ENCODE assay signal across 26 mouse cellular contexts in genomic region chr7:121001879-121002278, GRCm38 (mm10). TPM values are rescaled to one million over a fixed set of nuclear protein-coding genes. Genes with fewer than 3 reads are reported as not detected.
DNase-seq lines count a peak whose midpoint lies in the region; ATAC-seq and TF ChIP-seq lines count a peak whose summit lies in the region.
"Had no signal": no experiment of that assay in that cellular context is flagged by ENCODE, and none has a peak within 500 bp of the region (broad histone marks: within the 10 kb centered on the region; RNA-seq: fewer than 3 reads in every experiment).

No protein-coding gene starts in this region.

- no peak overlapping the region for H3K4me3 ChIP-seq in intestine, embryonic 15.5 days (replicated peaks)
- no peak overlapping the region for H3K4me3 ChIP-seq in intestine, postnatal 0 days (ENCODE audit: low read depth, low read length)
- H3K4me3 ChIP-seq in embryonic facial prominence, embryonic 10.5 days: no peak overlapping the region
- H3K4me3 ChIP-seq: embryonic facial prominence, embryonic 12.5 days; forebrain, embryonic 10.5 days; forebrain, embryonic 12.5 days had no signal

- peak; percentile 92 for DNase-seq in fat pad, adult 2 months (ENCODE audit: extremely low read depth, low read depth, low spot score)
- DNase-seq in layer of hippocampus, adult 8-10 months (ENCODE audit: low spot score in 2 of 2): no peak
- DNase-seq in right cerebral cortex, postnatal 36 days (ENCODE audit: low spot score in 2 of 2): no peak
- no peak for DNase-seq in embryonic facial prominence, embryonic 10.5 days (ENCODE audit: low spot score)
- DNase-seq: adrenal gland, adult 2 months; adrenal gland, postnatal 25 days; cerebellum, adult 11 months; cerebellum, adult 18-20 months; cerebellum, adult 8-10 months; cerebellum, adult 9-11 months; cerebellum, postnatal 14 days; cerebellum, postnatal 36 days; embryo, embryonic 11 days had no signal

- no peak for TF ChIP-seq CTCF in intestine, postnatal 0 days (IDR thresholded peaks at IDR 0.05; ENCODE audit: low read depth)

- H3K27me3 ChIP-seq in intestine, embryonic 15.5 days (replicated peaks): no peaks in the 10 kb centered on the region
- no peaks in the 10 kb centered on the region for H3K27me3 ChIP-seq in intestine, postnatal 0 days (replicated peaks; ENCODE audit: control insufficient read depth, insufficient read depth, low read length)
- no peaks in the 10 kb centered on the region for H3K27me3 ChIP-seq in embryonic facial prominence, embryonic 10.5 days (replicated peaks; ENCODE audit: low read depth, poor library complexity, severe bottlenecking)
- H3K27me3 ChIP-seq: embryonic facial prominence, embryonic 12.5 days; forebrain, embryonic 12.5 days had no signal

- 0 out of 2 replicates have a peak overlapping the region, but pooled peaks have one; percentile 22 for H3K27ac ChIP-seq in intestine, embryonic 15.5 days
- H3K27ac ChIP-seq in intestine, postnatal 0 days (ENCODE audit: low read depth, low read length): peak overlapping the region; percentile 86
- H3K27ac ChIP-seq in embryonic facial prominence, embryonic 10.5 days (replicated peaks): no peak overlapping the region
- H3K27ac ChIP-seq: embryonic facial prominence, embryonic 12.5 days; forebrain, embryonic 10.5 days; forebrain, embryonic 12.5 days had no signal

- no peak overlapping the region for H3K4me2 ChIP-seq in intestine, embryonic 15.5 days (replicated peaks)
- H3K4me2 ChIP-seq in intestine, postnatal 0 days (replicated peaks; ENCODE audit: low read depth): no peak overlapping the region
- H3K4me2 ChIP-seq: embryonic facial prominence, embryonic 12.5 days; forebrain, embryonic 12.5 days had no signal

- H3K9me3 ChIP-seq in intestine, embryonic 15.5 days: no peaks in the 10 kb centered on the region
- no peaks in the 10 kb centered on the region for H3K9me3 ChIP-seq in intestine, postnatal 0 days (ENCODE audit: control insufficient read depth)
- no peaks in the 10 kb centered on the region for H3K9me3 ChIP-seq in embryonic facial prominence, embryonic 10.5 days
- H3K9me3 ChIP-seq: embryonic facial prominence, embryonic 12.5 days; forebrain, embryonic 10.5 days; forebrain, embryonic 12.5 days had no signal

- no peaks in the 10 kb centered on the region for H3K4me1 ChIP-seq in intestine, embryonic 15.5 days (replicated peaks)
- no peaks in the 10 kb centered on the region for H3K4me1 ChIP-seq in intestine, postnatal 0 days (replicated peaks; ENCODE audit: control insufficient read depth, insufficient read depth, low read length)
- no peaks in the 10 kb centered on the region for H3K4me1 ChIP-seq in embryonic facial prominence, embryonic 10.5 days
- H3K4me1 ChIP-seq: embryonic facial prominence, embryonic 12.5 days; forebrain, embryonic 10.5 days; forebrain, embryonic 12.5 days had no signal

- H3K9ac ChIP-seq in intestine, embryonic 15.5 days: no peak overlapping the region
- H3K9ac ChIP-seq in intestine, postnatal 0 days (ENCODE audit: low read depth, low read length): no peak overlapping the region
- H3K9ac ChIP-seq: embryonic facial prominence, embryonic 12.5 days; forebrain, embryonic 12.5 days had no signal

- no peak for ATAC-seq in intestine, embryonic 15.5 days
- ATAC-seq in intestine, postnatal 0 days: no peak
- ATAC-seq: forebrain, embryonic 14.5 days; forebrain, embryonic 16.5 days had no signal

- 87% methylated on average over 3 of the region's 3 CpGs for WGBS in intestine, embryonic 15.5 days
- 83% methylated on average over 3 of the region's 3 CpGs for WGBS in intestine, postnatal 0 days
- WGBS in embryonic facial prominence, embryonic 10.5 days: 87% methylated on average over 3 of the region's 3 CpGs

- H3K36me3 ChIP-seq in intestine, embryonic 15.5 days: no peaks in the 10 kb centered on the region
- no peaks in the 10 kb centered on the region for H3K36me3 ChIP-seq in intestine, postnatal 0 days (ENCODE audit: control insufficient read depth, insufficient read depth)
- H3K36me3 ChIP-seq in embryonic facial prominence, embryonic 10.5 days (replicated peaks): no peaks in the 10 kb centered on the region
- H3K36me3 ChIP-seq: embryonic facial prominence, embryonic 12.5 days; forebrain, embryonic 10.5 days; forebrain, embryonic 12.5 days had no signal

RNA-seq across cellular contexts. Expression of gene Mfsd13b, which starts 19.6 kb away (rescaled TPM):
- 0.15 and 0.60 TPM in 2 replicates for polyA plus RNA-seq in intestine, embryonic 15.5 days (2015; fragmentation: Nextera tagmentation; extraction: Ambion mirVana)
- polyA plus RNA-seq in intestine, postnatal 0 days (2015; fragmentation: Nextera tagmentation; extraction: Ambion mirVana): 1.4 and 1.5 TPM in 2 replicates
- 1 to 10 TPM in 2 of 4 experiments, under 1 TPM in 2; 0.92 to 3.2 (median 1.4) TPM for total RNA-seq in layer of hippocampus, adult 8-10 months (2022)
- polyA plus RNA-seq in embryonic facial prominence, embryonic 10.5 days (2016; fragmentation: Nextera tagmentation; extraction: Ambion mirVana): 0.40 and 0.62 TPM in 2 replicates
- total RNA-seq: adrenal gland, adult 2 months; adrenal gland, postnatal 4 days; common myeloid progenitor, adult 5-6 weeks; ES-E14; MEL had no signal
- polyA plus RNA-seq: C2C12; embryonic facial prominence, embryonic 12.5 days; embryonic facial prominence, embryonic 14.5 days; forebrain, embryonic 16.5 days had no signal

RNA-seq across cellular contexts. Expression of gene Cdr2, which starts 19.8 kb away (rescaled TPM):
- 13.1 and 15.7 TPM in 2 replicates for polyA plus RNA-seq in intestine, embryonic 15.5 days (2015; fragmentation: Nextera tagmentation; extraction: Ambion mirVana)
- 119 and 124 TPM in 2 replicates for polyA plus RNA-seq in intestine, postnatal 0 days (2015; fragmentation: Nextera tagmentation; extraction: Ambion mirVana)
- 1 to 10 TPM; 4.7 to 6.9 (median 4.9) TPM for total RNA-seq in layer of hippocampus, adult 8-10 months (2022)
- 11.5 and 14.5 TPM in 2 replicates for polyA plus RNA-seq in embryonic facial prominence, embryonic 10.5 days (2016; fragmentation: Nextera tagmentation; extraction: Ambion mirVana)

RNA-seq across cellular contexts. Expression of gene Mettl9, which starts 32.4 kb away (rescaled TPM):
- polyA plus RNA-seq in intestine, embryonic 15.5 days (2015; fragmentation: Nextera tagmentation; extraction: Ambion mirVana): 145 and 158 TPM in 2 replicates
- 85.4 and 89.4 TPM in 2 replicates for polyA plus RNA-seq in intestine, postnatal 0 days (2015; fragmentation: Nextera tagmentation; extraction: Ambion mirVana)
- total RNA-seq in layer of hippocampus, adult 8-10 months (2022): 10 to 100 TPM; 75.9 to 92.0 (median 87.8) TPM
- polyA plus RNA-seq in embryonic facial prominence, embryonic 10.5 days (2016; fragmentation: Nextera tagmentation; extraction: Ambion mirVana): 182 and 187 TPM in 2 replicates
